Mouse (Mus musculus) gastrocnemius, postnatal 25 days (tissue): ENCODE results near the gene Sipa1l1. TPM values are rescaled to one million over a fixed set of nuclear protein-coding genes. Genes with fewer than 3 reads are reported as not detected.

ENCODE experiments used
- DNase-seq: peaks from one replicate; pipeline ENCODE4 v3.0.0; 2022
- total RNA-seq, 2 experiments: library from RNA; stranded (reverse); gene quantifications; 1 replicate in 1 of 2; 2 replicates in 1 of 2; pipeline ENCODE4 v1.2.3; 2021

The Sipa1l1 gene
- total RNA-seq, 2 experiments from 2014 or later, result 8.5 to 10.0 TPM

- DNase-seq, result no peak
These were observed 256.7 kb downstream of the Sipa1l1 start for GRCm38 (mm10) chr12:82425853-82426252.

- DNase-seq, result no peak
These were observed 258.3 kb downstream of the Sipa1l1 start for GRCm38 (mm10) chr12:82427416-82427815.

GRCm38 (mm10) chr12:82428466-82428865 lies 259.3 kb downstream of the Sipa1l1 start:
- no peak for DNase-seq

GRCm38 (mm10) chr12:82433311-82433710 lies 264.2 kb downstream of the Sipa1l1 start:
- DNase-seq, result no peak

- DNase-seq, result no peak
These were observed 265.5 kb downstream of the Sipa1l1 start for GRCm38 (mm10) chr12:82434591-82434990.

GRCm38 (mm10) chr12:82441479-82441878 lies 272.4 kb downstream of the Sipa1l1 start:
- DNase-seq, result no peak

- no peak for DNase-seq
These were observed 277.5 kb downstream of the Sipa1l1 start for GRCm38 (mm10) chr12:82446609-82447024.

- DNase-seq, result no peak
These were observed 279.2 kb downstream of the Sipa1l1 start for GRCm38 (mm10) chr12:82448129-82448815.

GRCm38 (mm10) chr12:82452428-82452827 lies 283.3 kb downstream of the Sipa1l1 start:
- DNase-seq, result no peak

GRCm38 (mm10) chr12:82454415-82454814 lies 285.3 kb downstream of the Sipa1l1 start:
- DNase-seq, result no peak

GRCm38 (mm10) chr12:82455700-82456413 lies 286.7 kb downstream of the Sipa1l1 start:
- no peak for DNase-seq

- no peak for DNase-seq
These were observed 287.3 kb downstream of the Sipa1l1 start for GRCm38 (mm10) chr12:82456414-82456805.

GRCm38 (mm10) chr12:82457609-82458008 lies 288.5 kb downstream of the Sipa1l1 start:
- no peak for DNase-seq

- DNase-seq, result no peak
These were observed 288.9 kb downstream of the Sipa1l1 start for GRCm38 (mm10) chr12:82458017-82458416.

- DNase-seq, result no peak
These were observed 298.1 kb downstream of the Sipa1l1 start for GRCm38 (mm10) chr12:82467234-82467633.

GRCm38 (mm10) chr12:82467641-82468040 lies 298.5 kb downstream of the Sipa1l1 start:
- no peak for DNase-seq

GRCm38 (mm10) chr12:82468416-82468815 lies 299.3 kb downstream of the Sipa1l1 start:
- DNase-seq, result no peak

GRCm38 (mm10) chr12:82469706-82470361 lies 300.7 kb downstream of the Sipa1l1 start:
- peak; percentile 77 for DNase-seq

- DNase-seq, result peak; percentile 39
These were observed 301.3 kb downstream of the Sipa1l1 start for GRCm38 (mm10) chr12:82470362-82470936.

GRCm38 (mm10) chr12:82472796-82473195 lies 303.7 kb downstream of the Sipa1l1 start:
- DNase-seq, result no peak

GRCm38 (mm10) chr12:82473238-82473637 lies 304.1 kb downstream of the Sipa1l1 start:
- no peak for DNase-seq

- DNase-seq, result no peak
These were observed 305.3 kb downstream of the Sipa1l1 start for GRCm38 (mm10) chr12:82474409-82474808.

GRCm38 (mm10) chr12:82476028-82476427 lies 306.9 kb downstream of the Sipa1l1 start:
- DNase-seq, result no peak
